Mouse (Mus musculus): ENCODE measurements around the gene Prnd.

- TF ChIP-seq CTCF (IDR thresholded peaks at IDR 0.05; ENCODE audit: extremely low read depth, insufficient read length, insufficient replicate concordance, low read depth, low read length): no peak
- TF ChIP-seq POLR2A (IDR thresholded peaks at IDR 0.05; ENCODE audit: low read depth, low read length): no peak
Observed at GRCm38 (mm10) chr2:131932275-131932902, 18.3 kb upstream of the Prnd start.

Data from small intestine, adult 2 months (tissue).